Mouse (Mus musculus): ENCODE results near the gene Rps3. TPM values are rescaled to one million over a fixed set of nuclear protein-coding genes. Genes with fewer than 3 reads are reported as not detected.

The Rps3 gene
- polyA plus RNA-seq, 1 experiment = 530 TPM

DNA sequence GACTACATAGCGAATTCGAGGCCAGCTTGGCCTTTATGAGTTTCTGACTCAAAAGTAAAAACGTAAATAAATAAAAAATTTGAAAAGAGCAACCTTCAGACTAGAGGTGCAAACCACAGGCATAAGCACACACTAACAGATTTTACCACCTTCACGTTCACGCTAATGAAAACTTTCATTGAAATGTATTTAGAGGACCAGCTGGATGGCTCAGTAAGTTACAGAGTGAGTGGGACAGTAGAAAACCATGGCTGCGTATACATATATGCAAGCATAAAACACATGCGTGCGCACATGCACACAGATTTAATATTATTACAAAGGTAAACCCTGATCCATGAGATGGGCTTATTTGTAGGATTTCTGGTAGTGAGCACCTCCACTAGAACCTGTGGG is 384 bp upstream of the Rps3 start:
- Histone ChIP-seq H3K27me3 (replicated peaks) (peaks cover 6% of the 10 kb centered on the region), H3K4me1 (peaks cover 45% of the 10 kb centered on the region), H3K4me3 (replicated peaks) (peak overlapping the region; percentile 96), H3K36me3 (replicated peaks; ENCODE audit: low read length) (peaks cover 35% of the 10 kb centered on the region), H3K9me3 (no peaks in the 10 kb centered on the region)
- TF ChIP-seq GATA1 (IDR thresholded peaks at IDR 0.05; ENCODE audit: borderline replicate concordance, low read length) (no peak), FLI1 (IDR thresholded peaks at IDR 0.05; ENCODE audit: low read length) (no peak)

DNA sequence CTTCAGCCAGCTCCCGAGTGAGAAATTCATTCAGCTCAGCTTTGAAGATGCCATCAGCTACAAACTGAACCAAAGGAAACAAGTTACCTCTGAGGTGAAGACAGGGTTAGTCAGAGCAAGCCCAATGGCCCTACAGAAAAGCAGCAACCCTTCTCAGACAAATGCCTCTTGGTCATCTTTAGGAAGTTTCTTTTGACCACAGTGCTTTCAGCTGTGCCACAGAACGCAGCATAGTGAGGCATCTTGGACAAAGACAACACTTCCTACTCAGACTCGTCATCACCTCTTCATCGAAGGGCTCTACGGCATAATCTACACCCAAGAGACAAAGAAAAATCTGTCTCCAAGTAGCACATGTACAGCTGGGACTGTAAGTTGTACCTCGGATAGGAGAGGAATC is 901 bp downstream of the Rps3 start:
- peaks cover 6% of the 10 kb centered on the region for H3K27me3 ChIP-seq (replicated peaks)
- no peaks in the 10 kb centered on the region for H3K9me3 ChIP-seq
- H3K4me1 ChIP-seq = peaks cover 58% of the 10 kb centered on the region
- H3K4me3 ChIP-seq (replicated peaks) = peak overlapping the region; percentile 96
- peaks cover 48% of the 10 kb centered on the region for H3K36me3 ChIP-seq (replicated peaks; ENCODE audit: low read length)
- no peak for TF ChIP-seq FLI1 (IDR thresholded peaks at IDR 0.05; ENCODE audit: low read length)
- no peak for TF ChIP-seq GATA1 (IDR thresholded peaks at IDR 0.05; ENCODE audit: borderline replicate concordance, low read length)

DNA sequence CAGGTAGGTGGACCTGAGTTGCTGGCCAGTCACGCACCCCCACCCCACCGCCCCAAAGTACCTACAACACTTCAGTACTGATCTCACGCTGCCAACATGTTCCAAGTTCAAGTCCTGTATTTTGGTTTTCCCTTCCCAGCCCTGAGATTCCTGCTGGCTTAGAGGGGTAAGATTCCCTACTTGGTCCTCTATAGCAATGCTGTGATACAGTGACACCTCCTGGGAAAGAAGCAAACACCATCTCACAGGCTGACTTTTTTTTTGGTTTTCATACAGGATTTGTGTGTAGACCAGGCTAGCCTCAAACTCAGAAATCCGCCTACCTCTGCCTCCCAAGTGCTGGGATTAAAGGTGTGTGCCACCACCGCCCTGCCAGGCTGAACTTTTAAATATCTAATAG is 6.3 kb downstream of the Rps3 start:
- H3K4me1 ChIP-seq = peaks cover 81% of the 10 kb centered on the region
- H3K9me3 ChIP-seq = no peaks in the 10 kb centered on the region
- no peak for TF ChIP-seq GATA1 (IDR thresholded peaks at IDR 0.05; ENCODE audit: borderline replicate concordance, low read length)
- TF ChIP-seq FLI1 (IDR thresholded peaks at IDR 0.05; ENCODE audit: low read length) = no peak
- no peak overlapping the region for H3K4me3 ChIP-seq (replicated peaks)
- no peaks in the 10 kb centered on the region for H3K27me3 ChIP-seq (replicated peaks)
- H3K36me3 ChIP-seq (replicated peaks; ENCODE audit: low read length) = peaks cover 94% of the 10 kb centered on the region

DNA sequence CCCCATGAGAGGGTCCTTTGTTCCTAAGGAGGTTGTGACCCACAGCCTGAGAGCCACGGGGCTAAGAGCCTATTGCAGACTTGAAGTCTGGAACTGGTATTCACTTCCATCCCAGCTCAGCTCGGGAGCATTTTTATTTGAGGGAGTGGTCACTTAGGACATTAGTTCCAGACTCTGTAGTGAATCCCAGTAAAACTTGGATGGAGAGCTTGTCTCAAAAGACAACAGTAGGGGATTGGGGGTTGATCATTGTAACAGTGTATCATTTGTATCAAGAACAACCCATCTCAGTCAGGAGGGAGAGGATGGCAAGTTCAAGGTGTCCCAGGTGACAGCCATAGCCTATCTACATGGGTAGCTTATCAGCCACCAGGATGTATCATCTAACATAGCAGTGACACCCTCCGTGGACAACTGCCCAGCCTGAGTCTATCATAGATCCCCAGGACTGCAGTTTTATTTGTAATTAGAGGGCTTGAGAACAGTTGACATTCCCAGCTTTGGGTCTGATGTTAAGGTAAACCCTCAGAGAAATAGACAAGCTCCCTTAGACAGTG is 6.9 kb downstream of the Rps3 start:
- Histone ChIP-seq H3K9me3 (no peaks in the 10 kb centered on the region), H3K4me3 (replicated peaks) (peak overlapping the region; percentile 51), H3K27me3 (replicated peaks) (peaks cover 1% of the 10 kb centered on the region), H3K36me3 (replicated peaks; ENCODE audit: low read length) (peaks cover 94% of the 10 kb centered on the region), H3K4me1 (peaks cover 77% of the 10 kb centered on the region)
- no peak for TF ChIP-seq FLI1 (IDR thresholded peaks at IDR 0.05; ENCODE audit: low read length)
- TF ChIP-seq GATA1 (IDR thresholded peaks at IDR 0.05; ENCODE audit: borderline replicate concordance, low read length) = no peak

DNA sequence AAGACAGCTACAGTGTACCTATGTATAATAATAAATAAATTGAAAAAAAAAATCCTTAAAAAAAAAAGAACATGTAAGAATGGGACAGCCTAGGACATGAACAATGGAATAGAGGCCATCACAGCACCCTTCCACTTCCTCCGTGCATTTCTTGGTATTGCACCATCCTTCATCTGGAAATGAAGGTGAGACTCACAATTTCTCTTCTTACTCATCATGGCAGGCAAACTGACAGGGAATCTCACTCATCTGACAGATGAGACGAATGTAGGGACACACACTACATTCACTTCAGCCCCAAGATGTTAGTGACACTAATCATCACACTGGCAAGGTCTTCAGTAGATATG is 8.0 kb downstream of the Rps3 start:
- Histone ChIP-seq H3K4me1 (peaks cover 76% of the 10 kb centered on the region), H3K36me3 (replicated peaks; ENCODE audit: low read length) (peaks cover 94% of the 10 kb centered on the region)

DNA sequence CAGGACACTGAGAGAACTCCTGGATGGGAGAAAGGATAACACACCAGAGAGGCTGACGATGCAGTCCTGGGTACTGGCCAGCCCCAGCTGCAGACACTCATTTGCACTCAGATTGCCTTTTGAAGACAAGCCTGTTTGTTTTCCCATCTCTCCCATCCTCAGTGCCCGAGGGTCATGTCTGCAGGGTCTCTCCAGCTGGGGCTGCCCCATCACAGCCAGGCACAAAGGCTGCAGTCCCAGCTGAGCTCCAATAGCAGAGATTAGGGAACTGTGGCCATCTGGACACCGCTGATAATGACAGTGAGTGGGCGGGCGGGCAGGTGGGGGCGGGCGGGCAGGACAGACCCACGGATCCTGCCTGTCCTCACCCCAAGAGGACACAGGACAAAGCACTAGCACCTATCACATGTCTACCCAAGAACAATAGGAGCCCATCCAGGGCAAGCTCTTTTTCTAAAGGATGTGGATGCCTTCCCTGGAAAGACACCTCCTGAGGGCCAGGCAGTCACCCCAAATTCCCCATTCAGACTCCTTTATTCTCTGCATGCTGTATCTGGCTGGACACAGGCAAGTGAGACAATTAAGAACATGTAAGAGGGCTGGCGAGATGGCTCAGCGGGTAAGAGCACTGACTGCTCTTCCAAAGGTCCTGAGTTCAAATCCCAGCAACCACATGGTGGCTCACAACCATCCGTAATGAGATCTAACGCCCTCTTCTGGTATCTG is 8.5 kb downstream of the Rps3 start:
- Histone ChIP-seq H3K27me3 (replicated peaks) (peaks cover 16% of the 10 kb centered on the region), H3K4me3 (replicated peaks) (no peak overlapping the region), H3K9me3 (no peaks in the 10 kb centered on the region), H3K36me3 (replicated peaks; ENCODE audit: low read length) (peaks cover 89% of the 10 kb centered on the region), H3K4me1 (peaks cover 76% of the 10 kb centered on the region)
- TF ChIP-seq GATA1 (IDR thresholded peaks at IDR 0.05; ENCODE audit: borderline replicate concordance, low read length) (no peak), FLI1 (IDR thresholded peaks at IDR 0.05; ENCODE audit: low read length) (no peak)

More for the DNA sequence above, 8.0 kb downstream of the Rps3 start:
- no peaks in the 10 kb centered on the region for H3K9me3 ChIP-seq
- no peak for TF ChIP-seq FLI1 (IDR thresholded peaks at IDR 0.05; ENCODE audit: low read length)
- no peak for TF ChIP-seq GATA1 (IDR thresholded peaks at IDR 0.05; ENCODE audit: borderline replicate concordance, low read length)
- peaks cover 10% of the 10 kb centered on the region for H3K27me3 ChIP-seq (replicated peaks)
- no peak overlapping the region for H3K4me3 ChIP-seq (replicated peaks)

DNA sequence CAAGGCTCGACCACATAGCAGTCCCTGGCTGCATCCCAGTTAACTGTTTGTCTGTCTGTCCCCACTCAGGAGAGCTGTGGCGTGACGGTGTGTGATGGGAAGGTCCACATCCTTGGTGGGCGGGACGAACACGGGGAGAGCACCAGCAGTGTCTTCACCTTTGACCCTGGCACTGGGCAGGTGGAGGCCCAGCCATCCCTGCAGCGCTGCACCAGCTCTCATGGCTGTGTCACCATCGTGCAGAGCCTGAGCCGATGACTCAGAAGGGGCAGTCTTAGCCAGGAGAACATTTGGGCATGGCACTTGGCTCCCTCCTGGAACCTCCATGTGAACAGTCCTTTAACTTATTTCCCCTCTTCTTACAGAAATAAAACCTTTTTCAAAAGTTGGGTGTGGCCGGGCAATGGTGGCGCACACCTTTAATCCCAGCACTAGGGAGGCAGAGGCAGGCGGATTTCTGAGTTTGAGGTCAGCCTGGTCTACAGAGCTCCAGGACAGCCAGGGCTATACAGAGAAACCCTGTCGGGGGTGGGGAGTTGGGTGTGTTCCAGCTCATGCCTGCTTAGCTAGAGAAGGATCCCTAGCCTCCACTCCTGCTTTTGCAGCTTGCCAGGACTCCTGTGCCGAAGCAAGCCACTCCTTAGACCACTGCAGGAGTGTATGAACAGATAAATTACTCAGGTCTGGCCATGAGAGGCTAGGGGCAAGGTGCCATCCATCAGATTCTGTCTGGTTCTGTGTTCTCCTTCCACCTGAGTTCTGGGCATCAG is 9.7 kb downstream of the Rps3 start:
- H3K27me3 ChIP-seq (replicated peaks) = peaks cover 28% of the 10 kb centered on the region
- TF ChIP-seq GATA1 (IDR thresholded peaks at IDR 0.05; ENCODE audit: borderline replicate concordance, low read length) (no peak), FLI1 (IDR thresholded peaks at IDR 0.05; ENCODE audit: low read length) (no peak)
- H3K36me3 ChIP-seq (replicated peaks; ENCODE audit: low read length) = peaks cover 77% of the 10 kb centered on the region
- H3K9me3 ChIP-seq = peaks cover 4% of the 10 kb centered on the region; the same call in 1 of the 2 replicates
- H3K4me1 ChIP-seq = peaks cover 76% of the 10 kb centered on the region
- no peak overlapping the region for H3K4me3 ChIP-seq (replicated peaks)

DNA sequence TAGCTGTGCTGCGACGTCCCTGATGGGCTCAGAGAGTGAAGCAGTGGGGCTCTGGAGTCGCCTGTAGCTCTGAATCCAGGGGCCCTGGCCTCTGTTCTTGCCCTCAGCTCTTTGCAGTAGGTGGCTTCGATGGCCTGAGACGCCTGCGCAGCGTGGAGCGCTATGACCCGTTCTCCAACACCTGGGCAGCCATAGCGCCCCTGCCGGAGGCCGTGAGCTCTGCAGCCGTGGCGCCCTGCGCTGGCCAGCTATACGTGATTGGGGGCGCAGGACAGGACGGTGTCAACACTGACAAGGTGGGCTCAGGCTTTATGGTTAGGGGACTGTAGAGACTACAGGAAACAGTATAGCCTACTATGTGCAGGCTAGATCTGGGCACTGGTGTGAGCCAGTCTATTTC is 12.0 kb downstream of the Rps3 start:
- Histone ChIP-seq H3K4me3 (replicated peaks) (no peak overlapping the region), H3K27me3 (replicated peaks) (peaks cover 50% of the 10 kb centered on the region), H3K36me3 (replicated peaks; ENCODE audit: low read length) (peaks cover 55% of the 10 kb centered on the region), H3K9me3 (peaks cover 7% of the 10 kb centered on the region; the same call in 1 of the 2 replicates), H3K4me1 (peaks cover 78% of the 10 kb centered on the region)
- no peak for TF ChIP-seq FLI1 (IDR thresholded peaks at IDR 0.05; ENCODE audit: low read length)
- no peak for TF ChIP-seq GATA1 (IDR thresholded peaks at IDR 0.05; ENCODE audit: borderline replicate concordance, low read length)

DNA sequence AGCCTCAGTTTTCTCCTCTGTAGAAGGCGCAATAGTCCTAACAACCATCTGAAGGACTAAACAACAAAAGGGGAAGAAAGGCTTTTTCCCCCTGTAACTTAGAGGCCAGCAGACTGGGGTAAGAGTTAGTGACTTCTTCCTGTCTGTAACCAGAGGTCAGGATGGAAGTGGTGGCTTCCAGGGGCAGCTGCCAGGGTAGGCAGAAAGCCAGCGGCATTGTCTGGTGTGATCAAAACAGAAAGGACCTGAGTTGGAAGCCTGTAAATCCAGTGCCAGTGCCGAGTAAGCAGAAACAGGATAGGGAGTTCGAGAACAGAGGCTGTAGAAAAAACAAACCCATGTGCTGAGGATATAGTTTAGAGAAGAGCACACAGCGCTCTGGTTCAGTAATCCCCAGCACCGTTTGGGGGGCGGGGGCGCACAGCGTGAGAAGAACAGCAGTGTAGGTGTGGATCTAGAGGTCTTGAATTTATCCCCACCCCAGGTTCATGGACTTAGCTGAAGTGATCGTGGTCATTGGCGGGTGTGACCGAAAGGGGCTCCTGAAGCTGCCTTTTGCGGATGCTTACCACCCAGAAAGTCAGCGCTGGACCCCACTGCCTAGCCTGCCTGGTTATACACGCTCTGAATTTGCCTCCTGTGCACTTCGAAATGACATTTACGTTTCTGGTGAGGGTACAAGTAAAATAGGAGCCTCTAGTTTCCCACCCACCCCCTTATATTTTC is 13.7 kb downstream of the Rps3 start:
- H3K27me3 ChIP-seq (replicated peaks) = peaks cover 67% of the 10 kb centered on the region
- H3K36me3 ChIP-seq (replicated peaks; ENCODE audit: low read length) = peaks cover 42% of the 10 kb centered on the region
- H3K4me3 ChIP-seq (replicated peaks) = no peak overlapping the region
- no peak for TF ChIP-seq GATA1 (IDR thresholded peaks at IDR 0.05; ENCODE audit: borderline replicate concordance, low read length)
- TF ChIP-seq FLI1 (IDR thresholded peaks at IDR 0.05; ENCODE audit: low read length) = no peak
- H3K4me1 ChIP-seq = peaks cover 81% of the 10 kb centered on the region
- H3K9me3 ChIP-seq = peaks cover 13% of the 10 kb centered on the region

All from megakaryocyte, embryonic 14.5 days (primary cell).